Mouse (Mus musculus): ENCODE measurements around the gene Tex2. TPM values are rescaled to one million over a fixed set of nuclear protein-coding genes. Genes with fewer than 3 reads are reported as not detected.

Tex2 gene
- polyA plus RNA-seq, 1 experiment from 2014 or later = 7.8 TPM

- Histone ChIP-seq H3K27me3 (no peaks in the 10 kb centered on the region), H3K9ac (replicated peaks) (no peak overlapping the region), H3K4me1 (replicated peaks) (peaks cover 9% of the 10 kb centered on the region), H3K36me3 (peaks cover 18% of the 10 kb centered on the region), H3K27ac (no peak overlapping the region), H3K9me3 (no peaks in the 10 kb centered on the region), H3K4me2 (no peak overlapping the region), H3K4me3 (replicated peaks) (no peak overlapping the region)
- WGBS = 87% methylated on average over 4 of the region's 4 CpGs
- no peak for ATAC-seq (ENCODE audit: insufficient number of reproducible peaks, insufficient read depth, low FRiP score, low TSS enrichment, low read depth)
These were observed 50.5 kb downstream of the Tex2 start for GRCm38 (mm10) chr11:106562707-106563106.

- 92% methylated on average over 7 of the region's 7 CpGs for WGBS
- Histone ChIP-seq H3K27ac (no peak overlapping the region), H3K9me3 (no peaks in the 10 kb centered on the region), H3K4me3 (replicated peaks) (no peak overlapping the region), H3K9ac (replicated peaks) (no peak overlapping the region), H3K4me1 (replicated peaks) (peaks cover 32% of the 10 kb centered on the region), H3K36me3 (no peaks in the 10 kb centered on the region), H3K27me3 (no peaks in the 10 kb centered on the region), H3K4me2 (no peak overlapping the region)
- ATAC-seq (ENCODE audit: insufficient number of reproducible peaks, insufficient read depth, low FRiP score, low TSS enrichment, low read depth) = no peak
These were observed 53.5 kb downstream of the Tex2 start for GRCm38 (mm10) chr11:106559773-106560172.

- ATAC-seq (ENCODE audit: insufficient number of reproducible peaks, insufficient read depth, low FRiP score, low TSS enrichment, low read depth) = no peak
- H3K9ac ChIP-seq (replicated peaks) = no peak overlapping the region
- H3K27me3 ChIP-seq = no peaks in the 10 kb centered on the region
- no peak overlapping the region for H3K4me3 ChIP-seq (replicated peaks)
- H3K9me3 ChIP-seq = no peaks in the 10 kb centered on the region
- WGBS = 70% methylated on average over 4 of the region's 4 CpGs
- H3K36me3 ChIP-seq = no peaks in the 10 kb centered on the region
- H3K4me2 ChIP-seq = no peak overlapping the region
- peaks cover 29% of the 10 kb centered on the region for H3K4me1 ChIP-seq (replicated peaks)
- no peak overlapping the region for H3K27ac ChIP-seq
These were observed 55.2 kb downstream of the Tex2 start for GRCm38 (mm10) chr11:106558008-106558407.

GRCm38 (mm10) chr11:106557398-106557797 lies 55.8 kb downstream of the Tex2 start:
- H3K4me3 ChIP-seq (replicated peaks) = no peak overlapping the region
- H3K36me3 ChIP-seq = no peaks in the 10 kb centered on the region
- 69% methylated on average over 7 of the region's 7 CpGs for WGBS
- peak overlapping the region; percentile 74; the same call in 1 of the 2 replicates for H3K27ac ChIP-seq
- H3K4me1 ChIP-seq (replicated peaks) = peaks cover 29% of the 10 kb centered on the region
- H3K4me2 ChIP-seq = no peak overlapping the region
- H3K27me3 ChIP-seq = no peaks in the 10 kb centered on the region
- H3K9ac ChIP-seq (replicated peaks) = no peak overlapping the region
- ATAC-seq (ENCODE audit: insufficient number of reproducible peaks, insufficient read depth, low FRiP score, low TSS enrichment, low read depth) = no peak
- H3K9me3 ChIP-seq = no peaks in the 10 kb centered on the region

- WGBS = 57% methylated on average over 4 of the region's 4 CpGs
- H3K9ac ChIP-seq (replicated peaks) = no peak overlapping the region
- peaks cover 29% of the 10 kb centered on the region for H3K4me1 ChIP-seq (replicated peaks)
- no peaks in the 10 kb centered on the region for H3K9me3 ChIP-seq
- H3K36me3 ChIP-seq = no peaks in the 10 kb centered on the region
- peak overlapping the region; percentile 74 for H3K27ac ChIP-seq
- H3K4me3 ChIP-seq (replicated peaks) = no peak overlapping the region
- no peaks in the 10 kb centered on the region for H3K27me3 ChIP-seq
- ATAC-seq (ENCODE audit: insufficient number of reproducible peaks, insufficient read depth, low FRiP score, low TSS enrichment, low read depth) = 0 out of 2 replicates have a peak, but pooled peaks have one; percentile 20
- no peak overlapping the region for H3K4me2 ChIP-seq
These were observed 56.5 kb downstream of the Tex2 start for GRCm38 (mm10) chr11:106556689-106557088.

- 43% methylated on average over 10 of the region's 10 CpGs for WGBS
- Histone ChIP-seq H3K4me3 (replicated peaks) (no peak overlapping the region), H3K27me3 (no peaks in the 10 kb centered on the region), H3K4me2 (no peak overlapping the region), H3K9me3 (no peaks in the 10 kb centered on the region), H3K36me3 (no peaks in the 10 kb centered on the region), H3K27ac (peak overlapping the region; percentile 74), H3K4me1 (replicated peaks) (peaks cover 29% of the 10 kb centered on the region), H3K9ac (replicated peaks) (0 out of 2 replicates have a peak overlapping the region, but pooled peaks have one; percentile 27)
- ATAC-seq (ENCODE audit: insufficient number of reproducible peaks, insufficient read depth, low FRiP score, low TSS enrichment, low read depth) = peak; percentile 47; the same call in 1 of the 2 replicates
These were observed 57.2 kb downstream of the Tex2 start for GRCm38 (mm10) chr11:106555805-106556615.

GRCm38 (mm10) chr11:106550398-106550797 lies 62.8 kb downstream of the Tex2 start:
- Histone ChIP-seq H3K27me3 (no peaks in the 10 kb centered on the region), H3K27ac (no peak overlapping the region), H3K4me2 (no peak overlapping the region), H3K9me3 (peaks cover 6% of the 10 kb centered on the region; the same call in 1 of the 2 replicates), H3K9ac (replicated peaks) (no peak overlapping the region), H3K36me3 (peaks cover 19% of the 10 kb centered on the region; the same call in 1 of the 2 replicates), H3K4me1 (replicated peaks) (no peaks in the 10 kb centered on the region; the same call in 1 of the 2 replicates), H3K4me3 (replicated peaks) (no peak overlapping the region)
- no peak for ATAC-seq (ENCODE audit: insufficient number of reproducible peaks, insufficient read depth, low FRiP score, low TSS enrichment, low read depth)
- 93% methylated on average over 4 of the region's 4 CpGs for WGBS

- Histone ChIP-seq H3K4me2 (no peak overlapping the region), H3K36me3 (peaks cover 41% of the 10 kb centered on the region), H3K9ac (replicated peaks) (no peak overlapping the region), H3K27me3 (no peaks in the 10 kb centered on the region), H3K4me3 (replicated peaks) (no peak overlapping the region), H3K27ac (no peak overlapping the region), H3K9me3 (peaks cover 6% of the 10 kb centered on the region; the same call in 1 of the 2 replicates), H3K4me1 (replicated peaks) (peaks cover 13% of the 10 kb centered on the region)
- 95% methylated on average over 4 of the region's 4 CpGs for WGBS
- ATAC-seq (ENCODE audit: insufficient number of reproducible peaks, insufficient read depth, low FRiP score, low TSS enrichment, low read depth) = no peak
These were observed 67.1 kb downstream of the Tex2 start for GRCm38 (mm10) chr11:106546081-106546480.

- H3K9me3 ChIP-seq = no peaks in the 10 kb centered on the region
- no peak overlapping the region for H3K4me2 ChIP-seq
- no peak overlapping the region for H3K27ac ChIP-seq
- no peak overlapping the region for H3K9ac ChIP-seq (replicated peaks)
- no peak for ATAC-seq (ENCODE audit: insufficient number of reproducible peaks, insufficient read depth, low FRiP score, low TSS enrichment, low read depth)
- peaks cover 41% of the 10 kb centered on the region for H3K36me3 ChIP-seq
- WGBS = 91% methylated on average over 9 of the region's 9 CpGs
- H3K4me3 ChIP-seq (replicated peaks) = no peak overlapping the region
- no peaks in the 10 kb centered on the region for H3K27me3 ChIP-seq
- peaks cover 20% of the 10 kb centered on the region for H3K4me1 ChIP-seq (replicated peaks)
These were observed 68.3 kb downstream of the Tex2 start for GRCm38 (mm10) chr11:106544916-106545315.

GRCm38 (mm10) chr11:106544133-106544532 lies 69.1 kb downstream of the Tex2 start:
- ATAC-seq (ENCODE audit: insufficient number of reproducible peaks, insufficient read depth, low FRiP score, low TSS enrichment, low read depth) = no peak
- Histone ChIP-seq H3K27ac (no peak overlapping the region; the same call in 1 of the 2 replicates), H3K9me3 (no peaks in the 10 kb centered on the region), H3K27me3 (no peaks in the 10 kb centered on the region), H3K4me3 (replicated peaks) (no peak overlapping the region), H3K36me3 (peaks cover 41% of the 10 kb centered on the region), H3K9ac (replicated peaks) (0 out of 2 replicates have a peak overlapping the region, but pooled peaks have one; percentile 23), H3K4me1 (replicated peaks) (peaks cover 20% of the 10 kb centered on the region), H3K4me2 (no peak overlapping the region)
- WGBS = 76% methylated on average over 11 of the region's 11 CpGs

- Histone ChIP-seq H3K4me2 (no peak overlapping the region), H3K27ac (no peak overlapping the region), H3K36me3 (peaks cover 36% of the 10 kb centered on the region), H3K4me3 (replicated peaks) (no peak overlapping the region), H3K27me3 (no peaks in the 10 kb centered on the region), H3K4me1 (replicated peaks) (peaks cover 20% of the 10 kb centered on the region), H3K9me3 (no peaks in the 10 kb centered on the region), H3K9ac (replicated peaks) (no peak overlapping the region)
- whole genome bisulfite sequencing = 87% methylated on average over 13 of the region's 13 CpGs
- ATAC-seq (ENCODE audit: insufficient number of reproducible peaks, insufficient read depth, low FRiP score, low TSS enrichment, low read depth) = no peak
These were observed 70.2 kb downstream of the Tex2 start for GRCm38 (mm10) chr11:106543006-106543405.

Measured in limb, embryonic 12.5 days (tissue).